Mouse (Mus musculus) spleen, adult 2 months (tissue): ENCODE data around the gene Themis3. TPM values are rescaled to one million over a fixed set of nuclear protein-coding genes. Genes with fewer than 3 reads are reported as not detected.
A peak's percentile ranks its signal among the peaks of the same experiment; 100 is the strongest.

ENCODE experiments used
- DNase-seq, 2 experiments: peaks; one replicate each; pipeline versions ENCODE4 v3.0.0 to v3.0.0-alpha.2; 2012 to 2021; ENCODE audit warnings: low spot score in 2 of 2, low read depth in 1 of 2
- H3K27ac ChIP-seq: fragments of 200-500 bp; 2 replicates; pipeline ENCODE4 v1.5.1; 2012; ENCODE audit warnings: low read length, inconsistent platforms; ENCODE audit not compliant: insufficient read depth
- H3K27me3 ChIP-seq: fragments of 200-500 bp; 2 replicates; pipeline ENCODE4 v1.6.1; 2012; ENCODE audit warnings: mild to moderate bottlenecking, moderate library complexity, low read length, inconsistent platforms; ENCODE audit not compliant: control insufficient read depth, insufficient read depth
- H3K36me3 ChIP-seq: fragments of 200-500 bp; 2 replicates; pipeline ENCODE4 v1.6.1; 2012; ENCODE audit warnings: mild to moderate bottlenecking, low read length, inconsistent platforms; ENCODE audit not compliant: control insufficient read depth, insufficient read depth
- H3K4me1 ChIP-seq: fragments of 200-500 bp; 2 replicates; pipeline ENCODE4 v1.6.1; 2011; ENCODE audit warnings: inconsistent platforms; ENCODE audit not compliant: control insufficient read depth, insufficient read depth, insufficient read length
- H3K4me3 ChIP-seq: fragments of 200-500 bp; 2 replicates; pipeline ENCODE4 v1.5.1; 2011; ENCODE audit warnings: mild to moderate bottlenecking, inconsistent platforms; ENCODE audit not compliant: insufficient read depth, insufficient read length; ENCODE audit errors: extremely low read depth
- CTCF ChIP-seq: fragments of 200-500 bp; IDR thresholded peaks from 2 replicates; pipeline ENCODE4 v1.5.1; 2011; ENCODE audit warnings: mild to moderate bottlenecking, inconsistent platforms; ENCODE audit not compliant: insufficient read depth, insufficient read length, insufficient replicate concordance; ENCODE audit errors: extremely low read depth
- POLR2A ChIP-seq: fragments of 200-500 bp; IDR thresholded peaks from 2 replicates; pipeline ENCODE4 v1.6.1; 2011; ENCODE audit warnings: low read depth, low read length, inconsistent platforms
- WGBS: fragments of 180-500 bp; shearing (Covaris S2); methylation state at CpG from one replicate; pipeline ENCODE4 v1.1.7; 2018; 5-methylcytosine and 5-hydroxymethylcytosine counted together
- polyA plus RNA-seq: library from polyadenylated mRNA; depleted of rRNA; stranded (reverse); fragments of >200 nt; gene quantifications from 2 replicates; pipeline ENCODE4 v1.2.3, GENCODE M21; 2012

The Themis3 gene
- polyA plus RNA-seq, 1 experiment, result not detected

DNA sequence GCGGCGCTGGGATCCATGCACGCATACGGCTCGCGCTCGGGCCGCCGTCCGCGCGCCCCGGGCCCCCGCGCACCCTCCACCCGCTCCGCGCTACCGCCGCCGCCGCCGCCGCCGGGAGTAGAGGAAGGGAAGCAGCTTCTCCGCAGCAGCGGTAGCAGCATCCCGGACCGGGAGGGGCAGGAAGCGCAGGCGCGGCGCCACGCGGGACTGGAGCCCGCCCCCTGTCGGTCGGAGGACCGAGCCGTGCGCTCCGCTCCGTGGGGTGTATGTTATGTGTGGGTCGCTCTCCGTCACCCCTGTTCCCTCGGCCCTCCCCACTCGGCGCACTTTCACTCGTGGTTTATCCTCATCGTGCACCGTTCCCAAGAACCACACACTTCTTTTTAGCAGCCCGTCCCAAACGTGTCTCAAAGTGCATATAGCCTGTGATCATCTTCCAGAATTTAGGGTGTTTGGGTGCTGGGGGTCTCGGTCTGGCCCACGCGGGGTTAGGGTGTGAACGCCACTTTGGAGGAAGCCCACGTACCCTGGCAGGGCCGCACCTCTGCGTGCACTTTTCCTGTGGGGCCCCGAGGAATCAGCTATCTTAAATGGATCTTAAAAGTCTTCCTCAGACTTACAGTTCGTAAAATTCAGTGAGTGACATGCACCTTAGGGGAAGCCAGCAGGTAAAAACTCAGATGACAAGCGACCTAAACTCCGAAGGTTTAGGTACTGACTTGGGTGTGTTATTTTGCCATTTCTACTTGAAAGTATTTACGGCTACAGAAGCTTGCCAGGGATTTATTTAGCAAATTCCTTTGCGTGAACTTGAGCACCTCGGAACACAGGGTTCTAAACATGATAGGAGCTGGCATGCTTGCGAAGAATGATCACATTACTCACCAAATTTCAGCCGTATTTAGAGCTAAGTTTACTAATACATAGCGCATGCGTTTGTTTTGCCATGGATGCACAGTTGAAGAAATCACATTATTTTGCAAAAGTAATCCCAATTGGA is 74.6 kb downstream of the Themis3 start, which contains the start of gene Rab12:
Gene Rab12, minus strand, starts transcription at position 176 of the 1,000 bp plus-strand sequence.
- DNase-seq, result peak; percentile 55 to 79
- no peaks in the 10 kb centered on the region for H3K36me3 ChIP-seq
- peak within 1 kb of the TSS; percentile 96 for H3K4me3 ChIP-seq
- TF ChIP-seq CTCF (peak; percentile 95), POLR2A (0 out of 2 replicates have a peak, but pooled peaks have one; percentile 6)
- H3K4me1 ChIP-seq, result peaks cover 7% of the 10 kb centered on the region
- 11% methylated on average over 68 of the region's 71 CpGs for WGBS
- peak within 1 kb of the TSS; percentile 30; the same call in 1 of the 2 replicates for H3K27ac ChIP-seq
- no peaks in the 10 kb centered on the region for H3K27me3 ChIP-seq

DNA sequence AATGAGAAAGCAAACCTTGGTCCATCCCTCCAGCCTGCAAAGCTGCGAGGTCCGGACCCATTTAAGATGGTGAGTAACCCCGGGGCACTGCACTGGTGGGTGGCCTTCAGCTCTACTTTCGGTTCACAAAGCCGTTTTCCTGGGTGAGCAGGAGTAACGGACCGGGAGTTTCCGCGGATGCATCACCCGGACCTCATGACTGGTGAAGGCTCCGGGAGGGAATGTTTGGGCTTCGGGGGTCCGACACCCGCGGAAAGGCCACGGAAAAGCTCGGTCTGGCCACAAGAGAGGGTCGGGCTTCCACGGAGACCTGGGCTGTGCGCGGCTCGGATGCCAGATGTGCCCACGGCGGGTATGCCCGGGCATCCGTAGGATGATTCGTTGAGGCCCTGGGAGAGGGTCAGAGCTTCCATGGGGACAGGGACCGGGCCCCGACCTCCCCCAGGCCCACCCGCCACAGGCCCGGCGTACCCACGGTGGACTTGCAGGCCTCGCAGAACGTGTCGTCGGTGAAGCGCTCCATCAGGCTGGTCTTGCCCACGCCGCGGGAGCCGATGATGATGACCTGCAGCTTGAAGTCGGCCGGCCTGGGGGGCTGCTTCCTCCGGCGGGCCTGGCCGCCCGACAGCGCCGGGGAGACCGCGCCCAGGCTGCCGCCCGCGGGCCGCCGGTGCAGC is 75.4 kb downstream of the Themis3 start:
- Histone ChIP-seq H3K4me1 (peaks cover 7% of the 10 kb centered on the region), H3K36me3 (no peaks in the 10 kb centered on the region), H3K27ac (peak overlapping the region; percentile 30; the same call in 1 of the 2 replicates), H3K4me3 (peak overlapping the region; percentile 96), H3K27me3 (no peaks in the 10 kb centered on the region)
- DNase-seq, result peak in 1 of 2 experiments; percentile 17
- no peak for TF ChIP-seq POLR2A
- no peak for TF ChIP-seq CTCF
- WGBS, result under 1% methylated on average over 52 of the region's 57 CpGs

DNA sequence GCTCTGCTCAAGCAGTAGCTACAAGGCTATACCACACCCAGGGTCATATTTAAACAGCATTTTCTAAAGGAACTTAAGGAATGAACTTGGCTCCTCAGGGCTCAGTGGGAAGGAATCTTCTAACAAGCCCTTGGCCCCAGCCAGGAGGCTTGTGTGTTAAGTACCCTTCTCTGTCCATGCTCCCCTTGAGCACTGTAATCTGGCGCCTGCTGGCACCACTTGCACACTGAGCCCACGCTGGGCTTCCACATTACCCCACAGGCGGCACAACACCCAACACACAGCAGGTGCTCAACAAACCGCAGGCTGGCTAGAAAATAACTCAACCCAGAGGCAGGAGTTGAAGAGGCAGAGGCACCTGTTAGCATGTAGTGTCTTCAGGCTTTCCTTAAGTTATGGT is 77.5 kb downstream of the Themis3 start:
- no peak for TF ChIP-seq CTCF
- no peak for TF ChIP-seq POLR2A
- no peak for DNase-seq
- Histone ChIP-seq H3K36me3 (no peaks in the 10 kb centered on the region), H3K4me1 (peaks cover 9% of the 10 kb centered on the region), H3K27me3 (no peaks in the 10 kb centered on the region), H3K27ac (no peak overlapping the region), H3K4me3 (no peak overlapping the region)
- 83% methylated on average over 4 of the region's 4 CpGs for WGBS

DNA sequence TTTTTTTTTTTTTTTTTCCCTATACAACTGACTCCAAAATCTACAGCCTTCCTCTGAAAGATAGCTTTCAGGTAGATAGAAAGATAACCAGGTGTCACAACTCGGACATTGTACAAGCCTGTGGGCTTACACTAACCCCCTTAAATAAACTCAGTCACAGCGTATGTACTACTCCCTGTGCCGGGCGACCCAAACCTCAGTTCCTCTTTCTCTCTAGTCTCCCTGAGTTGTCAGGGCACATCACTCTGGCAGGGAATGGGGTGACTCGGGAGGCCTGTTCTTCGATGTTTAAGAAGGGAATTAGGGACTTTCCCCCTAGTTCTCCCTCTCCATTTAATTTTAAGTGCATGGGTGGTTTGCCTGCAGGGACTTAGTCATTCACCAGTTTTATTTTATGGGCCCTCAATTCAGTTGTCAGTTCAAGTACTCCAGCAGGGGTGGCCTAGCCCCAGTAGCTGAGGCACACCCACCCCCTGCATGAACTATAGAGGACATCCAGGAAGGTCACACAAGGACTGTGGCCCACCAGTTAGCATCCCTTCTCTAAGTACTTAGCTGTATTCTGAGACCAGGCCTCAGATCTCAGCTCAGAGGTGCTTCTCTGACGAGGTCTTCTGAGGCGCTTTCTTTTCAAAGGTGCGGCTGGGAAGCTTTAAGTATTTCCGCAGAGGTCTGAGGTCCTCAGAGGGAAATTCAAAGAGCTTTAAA is 80.0 kb downstream of the Themis3 start:
- no peaks in the 10 kb centered on the region for H3K27me3 ChIP-seq
- DNase-seq, result no peak
- H3K4me1 ChIP-seq, result peaks cover 9% of the 10 kb centered on the region
- H3K36me3 ChIP-seq, result no peaks in the 10 kb centered on the region
- no peak overlapping the region for H3K27ac ChIP-seq
- no peak for TF ChIP-seq POLR2A
- TF ChIP-seq CTCF, result no peak
- H3K4me3 ChIP-seq, result no peak overlapping the region
- 66% methylated on average over 10 of the region's 10 CpGs for WGBS

DNA sequence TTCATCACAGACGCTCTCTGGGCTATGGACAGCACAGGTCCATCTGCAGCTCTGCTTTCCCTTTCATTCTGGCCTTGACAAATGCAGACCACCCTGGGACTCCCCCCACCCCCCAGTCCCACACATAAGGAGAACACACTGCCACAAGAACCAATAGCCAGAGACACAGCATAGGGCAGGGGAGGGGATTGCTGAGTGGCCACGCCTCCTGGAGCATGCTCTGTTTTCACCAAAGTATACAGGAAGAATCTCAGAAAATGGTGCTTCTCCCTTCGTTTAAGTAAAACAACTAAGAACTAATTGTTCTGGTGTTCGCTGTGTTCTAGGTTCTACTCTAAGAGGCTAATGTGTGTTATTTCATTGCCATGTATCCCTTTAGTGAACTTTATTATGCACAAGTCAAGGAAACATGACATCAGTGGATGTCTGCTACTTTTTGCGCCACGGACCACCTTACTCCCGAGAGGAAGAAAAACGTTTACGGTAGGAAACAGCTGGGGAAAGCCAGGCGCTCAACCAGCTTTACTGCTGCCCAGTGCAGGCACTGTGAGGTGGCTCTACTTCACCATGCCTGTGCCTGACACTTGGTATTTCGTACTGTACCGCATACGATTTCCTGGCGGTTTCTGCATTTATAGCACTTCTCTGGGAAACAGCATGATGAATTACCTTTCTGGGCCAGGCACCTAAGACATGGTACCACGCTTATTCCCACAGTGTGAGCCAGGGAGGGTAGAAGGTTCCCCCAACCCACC is 82.0 kb downstream of the Themis3 start:
- Histone ChIP-seq H3K4me3 (peak overlapping the region; percentile 17; the same call in 1 of the 2 replicates), H3K27ac (no peak overlapping the region), H3K4me1 (peaks cover 2% of the 10 kb centered on the region; the same call in 1 of the 2 replicates), H3K36me3 (no peaks in the 10 kb centered on the region), H3K27me3 (no peaks in the 10 kb centered on the region)
- 33% methylated on average over 15 of the region's 15 CpGs for WGBS
- no peak for TF ChIP-seq POLR2A
- TF ChIP-seq CTCF, result no peak
- DNase-seq, result no peak
